Mouse (Mus musculus): ENCODE data around the gene Plppr4. TPM values are rescaled to one million over a fixed set of nuclear protein-coding genes. Genes with fewer than 3 reads are reported as not detected.

Plppr4 gene
- polyA plus RNA-seq (2012; rRNA removed): 0.02 and 0.16 TPM in 2 replicates

DNA sequence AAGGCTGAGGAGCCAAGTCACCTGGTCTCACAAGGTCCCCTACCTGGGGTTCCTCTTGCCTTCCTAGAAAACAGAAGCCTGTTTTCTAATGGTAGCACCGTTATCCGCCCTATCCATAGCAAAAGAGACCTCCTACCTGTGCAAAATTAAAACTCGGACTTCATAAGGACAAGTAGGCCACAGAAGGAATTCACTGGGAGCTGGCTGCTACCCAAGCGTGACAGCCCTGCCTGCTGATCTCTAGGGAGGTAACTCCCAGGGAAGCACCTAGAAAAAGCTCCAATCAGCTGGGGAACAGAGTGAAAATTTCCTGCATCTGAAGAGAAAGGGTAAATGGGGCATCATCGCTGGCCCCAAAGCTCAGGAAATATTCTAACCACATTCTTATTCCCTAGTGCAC is at the start of gene Plppr4:
Gene Plppr4, minus strand, starts transcription at position 349 of the 400 bp plus-strand sequence.
- WGBS: 45% methylated on average over 5 of the region's 5 CpGs
- no peak for DNase-seq (ENCODE audit: low read depth, low spot score)

- 93% methylated on average over 2 of the region's 2 CpGs for WGBS
- no peak for DNase-seq (ENCODE audit: low read depth, low spot score)
Observed at GRCm38 (mm10) chr3:117405821-117406220, 45.1 kb upstream of the Plppr4 start.

GRCm38 (mm10) chr3:117403740-117404139 is 43.1 kb upstream of the Plppr4 start:
- DNase-seq (ENCODE audit: low read depth, low spot score): no peak
- 80% methylated on average over 3 of the region's 3 CpGs for WGBS

DNA sequence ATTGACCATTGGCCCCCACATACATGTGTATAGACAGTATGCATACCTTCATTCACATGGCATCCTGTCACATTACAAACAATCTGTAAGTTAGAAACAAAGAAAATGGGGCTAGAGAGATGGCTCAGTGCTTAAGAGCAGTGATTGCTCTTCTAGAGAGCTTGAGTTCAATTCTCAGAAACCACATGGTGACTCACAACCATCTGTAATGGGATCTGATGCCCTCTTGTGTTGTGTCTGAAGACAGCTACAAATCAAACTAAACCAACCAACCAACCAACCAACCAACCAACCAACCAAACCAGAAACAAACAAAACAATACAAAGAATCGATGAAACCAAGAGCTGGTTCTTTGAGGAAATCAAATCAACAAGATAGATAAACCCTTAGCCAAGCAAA is 5.4 kb upstream of the Plppr4 start:
- 78% methylated on average over 1 of the region's 1 CpGs for WGBS
- DNase-seq (ENCODE audit: low read depth, low spot score): no peak

- no peak for DNase-seq (ENCODE audit: low read depth, low spot score)
- 3% methylated on average over 46 of the region's 46 CpGs for WGBS
Observed at GRCm38 (mm10) chr3:117359686-117360521, 772 bp downstream of the Plppr4 start.

DNA sequence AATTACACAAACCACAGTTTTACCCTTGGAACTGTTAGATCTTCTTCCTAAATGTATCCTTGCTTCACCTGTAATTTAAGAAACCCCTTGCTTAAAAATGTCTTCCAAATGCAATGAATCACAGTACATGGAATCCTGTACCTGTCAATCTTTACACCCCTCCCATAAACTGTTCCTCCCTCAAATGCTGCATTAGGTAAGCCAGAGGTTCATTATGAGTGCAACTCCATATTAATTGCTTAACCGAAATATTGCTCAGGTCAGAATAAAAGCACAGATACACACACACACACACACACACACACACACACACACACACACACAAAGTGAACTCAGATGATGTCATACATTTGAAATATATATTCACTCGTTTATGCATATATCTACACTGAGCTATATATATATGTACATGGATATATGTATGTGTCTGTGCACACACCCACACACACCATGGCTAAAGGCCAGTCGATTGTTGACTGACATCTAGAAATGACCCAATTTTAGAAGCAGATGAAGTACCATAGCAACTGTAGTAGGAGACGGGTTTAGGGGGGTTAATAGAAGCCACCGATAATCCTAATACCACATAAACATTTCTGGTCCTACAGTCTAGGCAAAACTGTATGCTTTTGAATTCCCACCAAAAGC is 1.6 kb downstream of the Plppr4 start:
- DNase-seq (ENCODE audit: low read depth, low spot score): no peak
- WGBS: 86% methylated on average over 5 of the region's 5 CpGs

DNA sequence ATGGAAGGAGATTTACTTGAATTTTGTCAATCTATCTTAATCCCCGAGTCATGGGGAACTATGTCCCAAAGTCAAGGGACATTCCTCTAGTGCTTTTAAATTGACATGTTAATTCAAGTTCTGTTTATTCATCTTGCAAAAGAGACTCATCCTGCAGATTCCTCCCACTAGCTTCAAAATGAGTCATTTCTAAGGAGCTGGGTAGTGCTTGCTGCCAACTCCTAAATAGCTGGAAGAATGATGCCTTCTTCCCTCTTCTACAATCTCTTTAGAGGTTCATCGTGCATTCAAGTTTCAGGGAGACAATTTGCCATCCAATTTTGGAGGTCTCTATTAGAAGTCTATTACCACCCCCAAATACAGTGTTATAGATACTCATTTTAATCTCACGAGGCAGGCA is 3.3 kb downstream of the Plppr4 start:
- no peak for DNase-seq (ENCODE audit: low read depth, low spot score)
- 79% methylated on average over 3 of the region's 3 CpGs for WGBS

DNA sequence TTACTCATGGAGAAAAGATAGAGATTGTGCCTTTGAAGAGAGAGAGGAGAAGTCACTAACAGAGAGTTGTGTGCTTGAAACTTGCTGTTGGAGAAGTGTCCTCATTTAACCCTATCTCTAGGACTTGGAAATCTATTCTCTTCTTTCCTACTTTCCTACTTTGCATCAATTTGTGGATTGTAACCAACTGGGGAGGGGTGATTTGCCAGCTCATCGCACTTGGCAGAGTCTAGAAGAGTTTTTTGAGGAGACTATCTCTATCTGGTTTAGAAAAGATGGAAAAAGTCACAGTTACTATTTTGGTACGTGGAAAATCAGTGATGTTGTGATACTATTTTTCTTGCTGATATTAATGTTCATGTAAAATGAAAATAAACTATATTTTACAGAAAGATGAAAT is 6.7 kb downstream of the Plppr4 start:
- 78% methylated on average over 2 of the region's 2 CpGs for WGBS
- no peak for DNase-seq (ENCODE audit: low read depth, low spot score)

DNA sequence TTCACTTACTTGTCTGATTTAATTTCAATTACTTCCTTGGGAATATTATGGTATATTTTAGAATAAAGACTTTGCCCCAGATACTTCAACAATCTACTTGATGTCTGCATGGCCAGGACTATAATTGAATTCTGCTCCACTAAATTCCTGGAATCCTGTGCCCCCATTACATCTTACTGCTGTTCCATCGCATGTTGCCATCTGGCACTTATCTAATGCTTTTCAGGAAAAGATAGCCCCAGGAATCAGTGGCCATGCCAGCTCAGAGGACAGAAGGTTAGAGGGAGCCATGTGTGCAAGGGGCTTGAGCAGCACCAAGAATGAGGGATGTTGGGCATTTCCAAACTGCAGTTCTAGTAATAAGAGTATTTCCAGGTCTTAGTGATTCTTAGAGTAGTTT is 14.3 kb downstream of the Plppr4 start:
- DNase-seq (ENCODE audit: low read depth, low spot score): no peak
- 86% methylated on average over 1 of the region's 1 CpGs for WGBS

DNA sequence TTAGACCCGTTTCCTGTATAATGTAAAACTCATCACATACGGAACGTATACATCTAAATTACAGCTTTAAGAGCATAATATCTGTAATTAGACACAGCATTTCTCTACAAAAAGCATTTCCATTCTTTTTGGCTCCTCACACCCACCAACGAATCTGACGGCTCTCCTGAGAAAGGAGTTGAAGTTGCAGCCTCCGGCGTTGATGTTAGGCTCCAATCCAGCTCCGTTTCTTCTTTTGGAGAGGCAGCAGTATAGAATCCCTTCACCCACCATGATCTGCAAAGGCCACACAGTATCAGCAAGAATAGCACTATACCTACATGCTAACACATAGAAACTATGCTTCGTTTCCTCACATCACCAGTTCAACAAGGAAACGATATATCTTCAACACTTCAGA is 29.2 kb downstream of the Plppr4 start:
- WGBS: 84% methylated on average over 10 of the region's 10 CpGs
- no peak for DNase-seq (ENCODE audit: low read depth, low spot score)

DNA sequence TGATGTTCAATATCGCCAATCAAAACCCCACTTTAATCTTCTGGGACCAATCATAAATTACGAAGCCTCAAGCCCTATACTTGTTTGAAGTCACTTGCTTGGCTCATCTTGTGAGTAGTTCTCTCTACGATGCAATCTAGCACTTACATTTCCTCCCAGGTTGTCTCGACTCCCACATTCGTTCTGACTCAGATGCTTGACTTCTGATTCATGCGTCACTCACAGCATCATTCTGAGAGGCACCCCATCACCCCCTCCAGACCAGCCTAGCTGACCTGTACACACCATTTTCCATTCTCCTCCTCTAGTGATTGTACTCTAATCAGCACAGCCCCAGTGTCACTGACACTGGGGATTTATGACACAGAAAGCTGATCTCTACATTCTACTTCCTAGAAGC is 31.2 kb downstream of the Plppr4 start:
- 75% methylated on average over 6 of the region's 6 CpGs for WGBS
- no peak for DNase-seq (ENCODE audit: low read depth, low spot score)

- DNase-seq (ENCODE audit: low read depth, low spot score): no peak
- 91% methylated on average over 5 of the region's 5 CpGs for WGBS
Observed at GRCm38 (mm10) chr3:117326551-117326950, 34.1 kb downstream of the Plppr4 start.

DNA sequence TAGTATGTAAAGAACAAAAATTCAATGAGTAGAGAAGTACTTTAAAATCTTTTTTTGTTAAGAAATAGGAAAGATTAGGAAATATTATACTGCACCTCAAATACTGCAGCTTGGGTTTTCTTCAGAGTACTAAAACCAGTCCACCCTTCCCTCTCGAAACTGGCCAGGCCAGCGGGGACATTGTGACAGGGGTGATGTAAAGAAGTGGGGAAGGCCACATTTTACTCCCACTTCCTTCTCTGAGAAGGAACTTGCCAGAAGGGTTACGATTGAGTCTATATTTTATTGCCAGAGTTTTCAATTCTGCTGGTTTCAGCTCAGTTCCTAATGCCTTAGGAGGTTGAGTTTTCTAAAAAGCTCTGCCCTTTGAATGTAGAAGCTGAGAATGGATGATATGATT is 41.0 kb downstream of the Plppr4 start:
- no peak for DNase-seq (ENCODE audit: low read depth, low spot score)
- WGBS: 65% methylated on average over 3 of the region's 3 CpGs

- DNase-seq (ENCODE audit: low read depth, low spot score): no peak
- WGBS: 76% methylated on average over 4 of the region's 4 CpGs
Observed at GRCm38 (mm10) chr3:117313339-117313738, 47.3 kb downstream of the Plppr4 start.

GRCm38 (mm10) chr3:117312097-117312496 is 48.6 kb downstream of the Plppr4 start:
- DNase-seq (ENCODE audit: low read depth, low spot score): no peak
- 91% methylated on average over 7 of the region's 7 CpGs for WGBS

DNA sequence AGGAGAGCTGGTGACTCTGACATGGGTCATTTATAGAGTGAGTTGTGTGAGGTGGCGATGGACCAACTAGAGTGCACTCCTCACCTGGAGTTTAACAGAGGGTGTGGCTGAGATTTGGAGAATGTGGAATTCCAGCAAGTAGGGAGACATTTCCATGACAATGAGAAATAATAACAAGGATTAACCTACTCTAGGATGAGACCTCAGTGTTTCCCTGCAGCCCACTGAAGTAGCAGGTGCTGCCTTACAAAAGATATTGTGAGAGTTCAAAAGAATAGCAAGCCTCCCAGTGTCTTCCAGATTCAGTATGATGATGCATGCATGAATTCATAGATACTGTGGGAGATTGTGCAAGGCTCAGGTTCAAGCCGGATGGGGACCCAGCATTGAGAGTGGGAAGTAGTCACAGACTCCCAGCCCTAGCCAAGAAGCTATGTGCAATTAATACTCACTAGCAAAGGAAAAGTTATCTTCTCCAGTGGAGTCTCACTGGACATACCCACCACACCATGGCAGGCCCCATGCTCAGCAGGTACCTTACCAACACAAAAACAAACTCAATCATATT is 49.8 kb downstream of the Plppr4 start:
- no peak for DNase-seq (ENCODE audit: low read depth, low spot score)
- 78% methylated on average over 2 of the region's 2 CpGs for WGBS

DNA sequence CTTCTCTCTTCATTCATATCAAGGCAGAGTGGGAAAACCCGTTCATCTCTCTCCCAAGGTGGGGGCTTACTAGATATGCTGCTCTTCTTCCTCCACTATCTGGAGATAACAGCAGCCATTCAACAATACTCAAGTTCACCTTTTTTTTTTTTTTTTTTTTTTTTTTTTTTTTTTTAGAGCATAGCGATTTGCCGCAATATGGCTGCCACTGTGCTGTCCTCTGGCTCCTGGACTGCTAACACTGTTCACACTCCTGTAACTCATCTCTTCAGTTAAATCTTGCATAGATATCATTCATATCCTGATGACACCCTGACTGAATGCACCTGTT is 51.1 kb downstream of the Plppr4 start:
- no peak for DNase-seq (ENCODE audit: low read depth, low spot score)
- 94% methylated on average over 3 of the region's 3 CpGs for WGBS

DNA sequence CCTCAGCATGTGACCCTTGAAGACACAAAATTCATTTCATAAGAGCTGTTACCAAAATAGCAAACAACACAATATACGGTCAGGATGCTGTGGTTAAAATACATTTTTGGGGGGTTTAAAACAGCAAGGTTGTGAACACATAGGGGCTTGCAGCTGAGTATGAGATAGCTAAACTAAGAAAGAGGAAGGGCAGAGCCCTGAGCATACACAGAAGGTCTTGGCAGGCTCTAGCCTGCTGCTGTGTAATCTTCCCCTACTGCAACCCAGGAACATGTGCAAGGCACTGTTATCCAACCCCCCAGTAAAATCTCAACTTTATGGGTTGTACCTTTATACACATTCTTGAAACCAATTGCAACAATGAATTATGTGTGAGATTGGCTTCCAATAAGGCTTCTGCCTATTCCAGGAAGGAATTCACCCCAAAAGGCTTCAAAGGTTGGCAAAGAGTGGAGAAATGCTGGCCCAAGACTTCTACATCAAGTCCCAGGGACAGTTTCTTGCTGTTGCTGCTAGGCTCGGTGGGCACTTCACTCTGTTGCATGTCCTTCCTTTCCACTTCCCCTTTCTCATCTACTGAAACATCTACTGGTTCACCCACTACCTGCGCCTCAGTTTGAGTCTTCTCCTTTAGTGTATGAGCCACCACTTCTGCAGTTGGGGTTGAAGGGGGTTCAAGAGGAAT is 51.6 kb downstream of the Plppr4 start:
- no peak for DNase-seq (ENCODE audit: low read depth, low spot score)
- WGBS: 83% methylated on average over 3 of the region's 3 CpGs

GRCm38 (mm10) chr3:117307555-117307954 is 53.1 kb downstream of the Plppr4 start:
- DNase-seq (ENCODE audit: low read depth, low spot score): no peak
- 90% methylated on average over 4 of the region's 4 CpGs for WGBS

GRCm38 (mm10) chr3:117304037-117304436 is 56.6 kb downstream of the Plppr4 start:
- WGBS: 83% methylated on average over 2 of the region's 2 CpGs

More at GRCm38 (mm10) chr3:117304037-117304436, 56.6 kb downstream of the Plppr4 start:
- DNase-seq (ENCODE audit: low read depth, low spot score): no peak

Measured in large intestine, adult 2 months (tissue).